Mouse (Mus musculus) limb, embryonic 11.5 days (tissue): ENCODE measurements around the gene Nmral1. TPM values are rescaled to one million over a fixed set of nuclear protein-coding genes. Genes with fewer than 3 reads are reported as not detected.

Experiments used
- ATAC-seq: fragments of 200-750 bp; cut with Nextera tagmentation; 2 replicates; pipeline ENCODE4 v1.8.0; 2017; ENCODE audit warnings: low read depth; ENCODE audit not compliant: insufficient number of reproducible peaks, low FRiP score, low TSS enrichment
- DNase-seq: peaks from one replicate; pipeline ENCODE4 v3.0.0-alpha.2; 2015; ENCODE audit warnings: low spot score
- H3K27ac ChIP-seq: fragments of 300-500 bp; sonication (generic); replicated peaks from 2 replicates; pipeline ENCODE4 v1.5.1; 2014; ENCODE audit warnings: low read depth, mild to moderate bottlenecking, low read length
- H3K27me3 ChIP-seq: fragments of 300-500 bp; sonication (generic); 2 replicates; pipeline ENCODE4 v1.6.1; 2014; ENCODE audit warnings: mild to moderate bottlenecking, low read length, mixed read lengths; ENCODE audit not compliant: control insufficient read depth, insufficient read depth
- H3K36me3 ChIP-seq: fragments of 300-500 bp; sonication (generic); 2 replicates; pipeline ENCODE4 v1.6.1; 2014; ENCODE audit warnings: mild to moderate bottlenecking, low read length, moderate library complexity, mixed read lengths; ENCODE audit not compliant: control insufficient read depth, insufficient read depth
- H3K4me1 ChIP-seq: fragments of 300-500 bp; sonication (generic); 2 replicates; pipeline ENCODE4 v1.6.1; 2014; ENCODE audit warnings: low read length, mixed read lengths; ENCODE audit not compliant: control insufficient read depth, insufficient read depth
- H3K4me2 ChIP-seq: fragments of 300-500 bp; sonication (generic); 2 replicates; pipeline ENCODE4 v1.6.1; 2014; ENCODE audit warnings: low read depth, mild to moderate bottlenecking, moderate library complexity; ENCODE audit not compliant: severe bottlenecking
- H3K4me3 ChIP-seq: fragments of 300-500 bp; sonication (generic); 2 replicates; pipeline ENCODE4 v1.5.1; 2014; ENCODE audit warnings: low read depth, low read length
- H3K9ac ChIP-seq: fragments of 300-500 bp; sonication (generic); 2 replicates; pipeline ENCODE4 v1.6.1; 2014; ENCODE audit warnings: mild to moderate bottlenecking, low read length
- H3K9me3 ChIP-seq: fragments of 300-500 bp; sonication (generic); 2 replicates; pipeline ENCODE4 v1.6.1; 2016; ENCODE audit warnings: low read length; ENCODE audit not compliant: control insufficient read depth
- WGBS: fragments of 180-500 bp; shearing (Covaris S2); extraction: QIAGEN DNeasy Blood & Tissue Kit; methylation state at CpG from one replicate; pipeline ENCODE4 v1.1.7; 2014; 5-methylcytosine and 5-hydroxymethylcytosine counted together
- polyA plus RNA-seq: library from polyadenylated mRNA; unstranded; fragments of >200 nt; fragmentation: Nextera tagmentation; extraction: Ambion mirVana; gene quantifications from 2 replicates; pipeline ENCODE4 v1.2.1, GENCODE M21; 2014

Gene Nmral1
- polyA plus RNA-seq, 1 experiment from 2014 or later = 249 TPM

- peak overlapping the region; percentile 38; the same call in 1 of the 2 replicates for H3K27ac ChIP-seq
- no peaks in the 10 kb centered on the region for H3K27me3 ChIP-seq
- no peak overlapping the region for H3K9ac ChIP-seq
- no peak overlapping the region for H3K4me2 ChIP-seq
- DNase-seq (no peak), ATAC-seq (no peak)
- H3K4me3 ChIP-seq = no peak overlapping the region
- peaks cover 28% of the 10 kb centered on the region for H3K4me1 ChIP-seq
- peaks cover 4% of the 10 kb centered on the region; the same call in 1 of the 2 replicates for H3K36me3 ChIP-seq
- 52% methylated on average over 2 of the region's 2 CpGs for WGBS
- no peaks in the 10 kb centered on the region for H3K9me3 ChIP-seq
Measured at GRCm38 (mm10) chr16:4661605-4662004, 57.6 kb downstream of the Nmral1 start.

Other genes with a start within 250 kb of the Nmral1 start
- gene Srl, start 177.5 kb downstream of the Nmral1 start, polyA plus RNA-seq = 29.7 and 31.8 TPM in 2 replicates
- gene Tfap4, start 159.5 kb downstream of the Nmral1 start, polyA plus RNA-seq = 34.7 and 35.3 TPM in 2 replicates
- gene Glis2, start 124.6 kb downstream of the Nmral1 start, polyA plus RNA-seq = 26.2 and 27.4 TPM in 2 replicates
- gene Pam16, start 94.4 kb downstream of the Nmral1 start, polyA plus RNA-seq = 107 and 115 TPM in 2 replicates
- 20.2 and 22.3 TPM in 2 replicates for gene Vasn, start 79.4 kb downstream of the Nmral1 start, polyA plus RNA-seq
- gene Dnaja3, start 79.4 kb downstream of the Nmral1 start, polyA plus RNA-seq = 56.5 and 59.1 TPM in 2 replicates
- gene Coro7, start 39.6 kb downstream of the Nmral1 start, polyA plus RNA-seq = 13.1 and 15.7 TPM in 2 replicates
- 103 and 111 TPM in 2 replicates for gene Hmox2, start 7.0 kb upstream of the Nmral1 start, polyA plus RNA-seq
- gene Cdip1, start 70.9 kb upstream of the Nmral1 start, polyA plus RNA-seq = 82.2 and 89.5 TPM in 2 replicates
- gene 4930562C15Rik, start 116.1 kb upstream of the Nmral1 start, polyA plus RNA-seq = 0.81 and 0.93 TPM in 2 replicates
- gene Ubald1, start 161.0 kb upstream of the Nmral1 start, polyA plus RNA-seq = 32.0 and 36.4 TPM in 2 replicates
- gene Mgrn1, start 166.9 kb upstream of the Nmral1 start, polyA plus RNA-seq = 79.3 and 79.6 TPM in 2 replicates
- 163 and 172 TPM in 2 replicates for gene Nudt16l1, start 219.4 kb upstream of the Nmral1 start, polyA plus RNA-seq
- 41.0 and 41.2 TPM in 2 replicates for gene Anks3, start 244.8 kb upstream of the Nmral1 start, polyA plus RNA-seq